Mouse (Mus musculus): ENCODE data around the gene Hmg20a. TPM values are rescaled to one million over a fixed set of nuclear protein-coding genes. Genes with fewer than 3 reads are reported as not detected.

Hmg20a gene
- polyA plus RNA-seq, 1 experiment from 2014 or later: 11.5 TPM

DNA sequence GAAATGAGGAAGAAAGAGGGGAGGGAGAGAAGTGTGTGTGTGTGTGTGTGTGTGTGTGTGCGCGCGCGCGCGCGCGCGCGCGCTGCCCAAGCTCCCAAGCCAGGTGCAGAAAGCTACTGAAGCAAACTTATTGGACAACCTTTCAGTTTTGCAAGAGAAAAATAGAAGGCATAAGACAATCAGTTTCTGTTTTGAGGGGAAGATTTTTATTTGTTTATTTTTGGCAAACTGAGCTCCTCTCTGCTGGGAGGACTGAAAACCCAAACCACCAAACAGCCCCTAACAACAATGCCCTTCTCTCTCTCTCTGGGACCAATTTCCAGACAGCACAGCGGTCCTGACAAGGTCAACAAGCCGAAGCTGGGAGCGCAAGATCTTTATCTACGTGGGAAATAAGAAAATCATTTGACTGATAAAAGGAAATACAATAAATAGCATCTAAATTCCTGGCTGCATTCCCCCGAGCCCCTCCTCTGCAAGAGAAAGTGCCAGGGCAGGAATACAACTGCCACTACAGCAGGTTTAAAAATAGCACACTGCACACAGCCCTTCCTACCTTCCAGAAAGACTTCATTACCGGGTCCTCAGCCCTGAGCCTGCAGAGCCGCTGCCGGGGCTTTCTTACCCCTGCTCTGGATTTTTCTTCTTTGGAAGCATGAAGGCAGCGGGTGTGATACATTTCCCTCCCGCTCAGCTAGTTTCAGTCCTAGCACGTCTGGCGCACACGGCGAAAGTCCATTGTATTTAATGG lies 88.7 kb downstream of the Hmg20a start:
- Histone ChIP-seq H3K4me2 (peak overlapping the region; percentile 84), H3K4me1 (replicated peaks) (peaks cover 26% of the 10 kb centered on the region), H3K27me3 (peaks cover 9% of the 10 kb centered on the region; the same call in 1 of the 2 replicates), H3K27ac (replicated peaks) (peak overlapping the region; percentile 78), H3K9ac (no peak overlapping the region), H3K4me3 (replicated peaks) (peak overlapping the region; percentile 49), H3K9me3 (replicated peaks) (no peaks in the 10 kb centered on the region), H3K36me3 (replicated peaks) (no peaks in the 10 kb centered on the region)
- WGBS (ENCODE audit: insufficient replicate concordance): 3% methylated on average over 25 of the region's 25 CpGs
- no peak for ATAC-seq (ENCODE audit: insufficient read depth)

GRCm38 (mm10) chr9:56507682-56508061 lies 89.3 kb downstream of the Hmg20a start:
- H3K27ac ChIP-seq (replicated peaks): peak overlapping the region; percentile 78

GRCm38 (mm10) chr9:56508835-56509451 lies 90.5 kb downstream of the Hmg20a start:
- H3K27me3 ChIP-seq: peaks cover 9% of the 10 kb centered on the region; the same call in 1 of the 2 replicates
- no peak for ATAC-seq (ENCODE audit: insufficient read depth)
- no peaks in the 10 kb centered on the region for H3K36me3 ChIP-seq (replicated peaks)
- 17% methylated on average over 11 of the region's 11 CpGs for WGBS (ENCODE audit: insufficient replicate concordance)
- H3K4me3 ChIP-seq (replicated peaks): no peak overlapping the region
- H3K9ac ChIP-seq: no peak overlapping the region
- H3K9me3 ChIP-seq (replicated peaks): no peaks in the 10 kb centered on the region
- H3K27ac ChIP-seq (replicated peaks): no peak overlapping the region
- H3K4me2 ChIP-seq: no peak overlapping the region
- H3K4me1 ChIP-seq (replicated peaks): peaks cover 26% of the 10 kb centered on the region

More at GRCm38 (mm10) chr9:56507682-56508061, 89.3 kb downstream of the Hmg20a start:
- Histone ChIP-seq H3K4me3 (replicated peaks) (peak overlapping the region; percentile 49), H3K9ac (no peak overlapping the region), H3K4me2 (peak overlapping the region; percentile 84), H3K9me3 (replicated peaks) (no peaks in the 10 kb centered on the region), H3K27me3 (peaks cover 9% of the 10 kb centered on the region; the same call in 1 of the 2 replicates), H3K4me1 (replicated peaks) (peaks cover 26% of the 10 kb centered on the region), H3K36me3 (replicated peaks) (no peaks in the 10 kb centered on the region)
- WGBS (ENCODE audit: insufficient replicate concordance): 38% methylated on average over 4 of the region's 4 CpGs
- no peak for ATAC-seq (ENCODE audit: insufficient read depth)

DNA sequence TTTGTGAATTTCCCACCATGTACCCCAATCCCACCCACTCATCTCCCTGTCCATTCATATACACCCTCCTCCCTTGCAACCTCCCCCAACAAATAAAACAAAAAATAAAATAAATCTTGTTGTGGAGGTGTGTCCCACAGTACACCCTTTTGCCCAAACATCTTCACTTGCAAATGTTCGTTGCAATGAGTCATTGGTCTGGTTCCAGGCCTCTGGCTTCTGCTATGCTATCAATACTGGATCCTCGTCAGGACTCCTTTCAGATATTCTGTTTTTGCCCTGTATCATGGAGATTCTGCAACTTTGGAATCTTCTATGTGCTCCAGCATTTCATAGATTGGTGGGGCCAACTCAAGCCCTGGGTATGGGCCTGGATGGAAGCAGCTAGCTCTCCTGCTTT lies 91.9 kb downstream of the Hmg20a start:
- H3K27me3 ChIP-seq: peaks cover 9% of the 10 kb centered on the region; the same call in 1 of the 2 replicates
- H3K4me2 ChIP-seq: no peak overlapping the region
- no peak for ATAC-seq (ENCODE audit: insufficient read depth)
- 46% methylated on average over 2 of the region's 2 CpGs for WGBS (ENCODE audit: insufficient replicate concordance)
- H3K4me3 ChIP-seq (replicated peaks): no peak overlapping the region
- no peaks in the 10 kb centered on the region for H3K9me3 ChIP-seq (replicated peaks)
- H3K36me3 ChIP-seq (replicated peaks): no peaks in the 10 kb centered on the region
- H3K9ac ChIP-seq: no peak overlapping the region
- H3K27ac ChIP-seq (replicated peaks): no peak overlapping the region
- H3K4me1 ChIP-seq (replicated peaks): peaks cover 26% of the 10 kb centered on the region

DNA sequence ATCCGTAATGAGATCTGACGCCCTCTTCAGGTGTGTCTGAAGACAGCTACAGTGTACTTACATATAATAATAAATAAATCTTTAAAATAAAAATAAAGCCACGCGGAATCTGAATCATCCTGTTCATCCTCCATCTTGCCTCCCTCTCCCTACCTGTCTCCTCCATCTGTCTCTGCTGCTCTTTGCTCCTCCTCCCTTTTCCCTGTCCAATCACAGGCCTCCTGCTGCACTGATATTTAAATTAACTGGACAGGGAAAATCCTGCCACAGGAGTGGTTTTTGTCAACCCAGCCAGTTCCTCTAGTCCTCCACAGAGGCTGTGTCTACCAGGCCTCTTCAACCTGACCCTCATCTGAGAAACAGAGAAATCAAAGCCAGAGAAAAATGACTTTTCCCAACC lies 94.1 kb downstream of the Hmg20a start:
- Histone ChIP-seq H3K4me1 (replicated peaks) (peaks cover 7% of the 10 kb centered on the region; the same call in 1 of the 2 replicates), H3K9me3 (replicated peaks) (no peaks in the 10 kb centered on the region), H3K4me3 (replicated peaks) (no peak overlapping the region), H3K9ac (no peak overlapping the region), H3K27ac (replicated peaks) (no peak overlapping the region), H3K36me3 (replicated peaks) (no peaks in the 10 kb centered on the region), H3K4me2 (no peak overlapping the region), H3K27me3 (peaks cover 3% of the 10 kb centered on the region; the same call in 1 of the 2 replicates)
- 58% methylated on average over 4 of the region's 4 CpGs for WGBS (ENCODE audit: insufficient replicate concordance)
- no peak for ATAC-seq (ENCODE audit: insufficient read depth)

DNA sequence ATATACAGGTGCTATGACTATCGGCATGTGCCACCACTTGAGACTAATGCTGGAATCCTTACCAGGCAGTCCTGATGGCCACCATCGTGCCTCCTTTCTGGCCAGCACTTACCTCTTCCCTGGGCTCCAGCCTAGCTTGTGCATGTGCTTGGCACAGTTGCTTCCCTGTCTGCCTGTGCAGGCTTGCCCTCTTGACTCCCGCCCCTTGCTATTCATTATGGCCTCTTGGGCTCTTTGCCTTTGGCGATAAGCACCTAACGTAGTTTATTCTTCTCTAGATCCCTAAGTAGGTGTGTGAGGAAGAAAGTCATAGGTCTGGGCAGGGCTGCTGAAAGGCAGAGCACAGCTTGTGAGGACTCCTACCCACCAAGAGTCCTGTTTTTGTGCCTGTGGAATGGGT lies 96.7 kb downstream of the Hmg20a start:
- Histone ChIP-seq H3K9ac (no peak overlapping the region), H3K27ac (replicated peaks) (no peak overlapping the region), H3K4me2 (no peak overlapping the region), H3K36me3 (replicated peaks) (no peaks in the 10 kb centered on the region), H3K4me3 (replicated peaks) (no peak overlapping the region), H3K4me1 (replicated peaks) (no peaks in the 10 kb centered on the region), H3K9me3 (replicated peaks) (no peaks in the 10 kb centered on the region), H3K27me3 (no peaks in the 10 kb centered on the region)
- ATAC-seq (ENCODE audit: insufficient read depth): no peak
- 74% methylated on average over 5 of the region's 5 CpGs for WGBS (ENCODE audit: insufficient replicate concordance)

DNA sequence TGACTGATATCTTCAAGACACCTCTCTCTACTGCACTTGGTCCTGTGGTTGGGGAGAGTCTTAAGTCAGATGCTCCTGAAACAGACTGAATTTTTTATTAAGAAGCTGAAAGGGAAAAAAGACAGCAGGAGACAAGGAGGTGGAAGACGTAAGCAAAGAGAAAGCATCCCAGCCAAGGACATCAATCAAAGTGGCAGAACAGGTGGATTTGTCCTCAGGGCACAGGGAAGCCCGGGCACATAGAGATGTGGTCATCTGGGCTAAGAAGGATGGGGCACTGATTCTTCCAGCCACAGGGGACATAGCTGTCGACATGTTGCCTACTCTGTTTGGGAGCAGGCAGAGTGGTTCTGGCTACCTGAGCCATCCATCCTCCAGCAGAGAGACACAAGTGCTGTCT lies 97.8 kb downstream of the Hmg20a start:
- no peak overlapping the region for H3K9ac ChIP-seq
- H3K4me3 ChIP-seq (replicated peaks): no peak overlapping the region
- no peaks in the 10 kb centered on the region for H3K27me3 ChIP-seq
- no peak for ATAC-seq (ENCODE audit: insufficient read depth)
- H3K36me3 ChIP-seq (replicated peaks): no peaks in the 10 kb centered on the region
- no peaks in the 10 kb centered on the region for H3K9me3 ChIP-seq (replicated peaks)
- H3K27ac ChIP-seq (replicated peaks): no peak overlapping the region
- WGBS (ENCODE audit: insufficient replicate concordance): 52% methylated on average over 3 of the region's 3 CpGs
- H3K4me1 ChIP-seq (replicated peaks): no peaks in the 10 kb centered on the region
- no peak overlapping the region for H3K4me2 ChIP-seq

DNA sequence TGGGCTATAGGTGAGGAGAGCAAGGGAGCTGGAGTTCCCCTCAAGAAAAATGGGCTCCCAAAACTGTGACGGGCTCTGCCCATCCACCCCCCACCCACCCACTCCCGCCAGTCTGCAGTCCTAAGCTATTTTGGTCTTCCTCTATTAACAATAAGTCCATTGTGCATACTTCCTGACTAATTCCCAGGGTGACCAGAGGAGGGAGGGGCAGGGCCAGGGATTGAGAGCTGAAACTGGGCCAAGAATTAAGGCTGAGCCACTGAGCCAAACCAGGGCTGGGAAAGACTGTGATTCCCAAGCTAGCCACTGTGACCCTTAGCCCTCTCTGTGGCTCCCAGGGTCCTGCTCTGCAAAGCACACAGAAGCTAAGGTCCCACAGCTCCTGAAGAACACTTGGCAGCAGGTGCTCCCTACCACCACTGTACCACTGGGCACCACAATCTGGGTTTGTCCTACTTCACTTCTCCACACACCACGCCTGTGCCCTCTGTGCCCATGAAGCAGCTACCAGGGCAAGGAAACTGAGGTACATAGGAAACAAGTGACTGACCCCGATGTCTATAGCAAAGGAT lies 98.4 kb downstream of the Hmg20a start:
- Histone ChIP-seq H3K9ac (no peak overlapping the region), H3K9me3 (replicated peaks) (no peaks in the 10 kb centered on the region), H3K4me2 (no peak overlapping the region), H3K4me1 (replicated peaks) (no peaks in the 10 kb centered on the region), H3K36me3 (replicated peaks) (no peaks in the 10 kb centered on the region), H3K4me3 (replicated peaks) (no peak overlapping the region), H3K27ac (replicated peaks) (no peak overlapping the region; the same call in 1 of the 2 replicates), H3K27me3 (no peaks in the 10 kb centered on the region)
- WGBS (ENCODE audit: insufficient replicate concordance): 46% methylated on average over 4 of the region's 4 CpGs
- no peak for ATAC-seq (ENCODE audit: insufficient read depth)

DNA sequence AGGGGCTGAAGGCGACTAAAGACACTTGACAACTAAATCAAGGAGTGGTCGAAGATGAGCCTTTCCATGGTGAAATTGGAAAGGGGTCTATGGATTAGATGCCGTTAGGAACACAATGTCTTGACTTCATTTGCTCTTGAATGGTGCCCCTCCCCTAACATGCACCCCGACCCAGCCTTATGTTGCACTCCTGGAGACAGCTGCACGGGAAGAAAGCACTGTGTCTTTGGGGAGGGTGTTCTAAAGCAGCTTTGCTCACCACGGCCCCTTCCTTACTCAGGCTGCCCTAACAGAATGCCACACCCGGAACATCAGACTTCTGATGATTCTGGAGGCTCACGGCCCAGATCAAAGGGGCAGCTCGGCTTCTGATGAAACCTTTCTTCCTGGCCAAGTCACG lies 103.9 kb downstream of the Hmg20a start:
- Histone ChIP-seq H3K4me1 (replicated peaks) (no peaks in the 10 kb centered on the region), H3K36me3 (replicated peaks) (no peaks in the 10 kb centered on the region), H3K4me3 (replicated peaks) (no peak overlapping the region), H3K9me3 (replicated peaks) (no peaks in the 10 kb centered on the region), H3K9ac (no peak overlapping the region), H3K4me2 (no peak overlapping the region), H3K27me3 (no peaks in the 10 kb centered on the region), H3K27ac (replicated peaks) (no peak overlapping the region)
- 49% methylated on average over 10 of the region's 10 CpGs for WGBS (ENCODE audit: insufficient replicate concordance)
- no peak for ATAC-seq (ENCODE audit: insufficient read depth)

DNA sequence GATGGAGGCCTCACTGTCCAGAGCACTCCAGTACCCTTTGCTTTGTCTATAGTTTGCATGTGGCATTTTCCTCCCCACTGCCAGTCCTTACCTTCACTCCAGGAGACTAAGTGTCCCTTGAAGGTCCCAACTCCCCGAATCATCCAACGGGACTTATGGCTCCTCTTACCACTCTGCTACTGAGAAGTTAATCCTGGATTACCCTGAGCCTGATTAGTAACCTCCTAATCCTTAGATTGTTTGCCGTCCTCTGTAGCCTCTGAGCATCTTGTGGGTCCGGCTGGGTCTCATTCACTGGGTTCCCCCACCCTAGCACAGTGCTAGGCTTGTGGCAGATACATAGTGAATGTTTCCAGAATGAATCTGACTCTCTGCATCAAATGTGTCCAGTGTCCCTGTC lies 109.5 kb downstream of the Hmg20a start:
- no peaks in the 10 kb centered on the region for H3K4me1 ChIP-seq (replicated peaks)
- H3K9me3 ChIP-seq (replicated peaks): no peaks in the 10 kb centered on the region
- no peak overlapping the region for H3K27ac ChIP-seq (replicated peaks)
- no peak for ATAC-seq (ENCODE audit: insufficient read depth)
- no peak overlapping the region for H3K4me3 ChIP-seq (replicated peaks)
- 64% methylated on average over 4 of the region's 4 CpGs for WGBS (ENCODE audit: insufficient replicate concordance)
- no peaks in the 10 kb centered on the region for H3K36me3 ChIP-seq (replicated peaks)
- H3K9ac ChIP-seq: no peak overlapping the region
- no peak overlapping the region for H3K4me2 ChIP-seq
- no peaks in the 10 kb centered on the region for H3K27me3 ChIP-seq

GRCm38 (mm10) chr9:56531991-56532390 lies 113.6 kb downstream of the Hmg20a start:
- Histone ChIP-seq H3K4me2 (no peak overlapping the region), H3K36me3 (replicated peaks) (no peaks in the 10 kb centered on the region), H3K4me3 (replicated peaks) (no peak overlapping the region), H3K27ac (replicated peaks) (no peak overlapping the region), H3K9ac (no peak overlapping the region), H3K9me3 (replicated peaks) (no peaks in the 10 kb centered on the region), H3K4me1 (replicated peaks) (0 out of 2 replicates have a peak, but pooled peaks cover 5% of the 10 kb centered on the region), H3K27me3 (no peaks in the 10 kb centered on the region; the same call in 1 of the 2 replicates)
- ATAC-seq (ENCODE audit: insufficient read depth): no peak
